Mouse (Mus musculus) NIH3T3 (cell line): Measurements from ENCODE around the gene Arhgap27.
A peak's percentile ranks its signal among the peaks of the same experiment; 100 is the strongest.
"Not testable (repeated sequence)": the region's sequence is repeated elsewhere in the genome, so short reads cannot be mapped to it uniquely, and the experiment has no call there.

Experiments
- DNase-seq: peaks from one replicate; pipeline ENCODE4 v3.0.0-alpha.2; 2012; ENCODE audit warnings: low read depth

Gene Arhgap27

GRCm38 (mm10) chr11:103363214-103364148 lies at the start of gene Arhgap27:
Gene Arhgap27, minus strand, starts transcription at chr11:103363692.
- peak; percentile 56 for DNase-seq

GRCm38 (mm10) chr11:103412950-103413423 lies 49.5 kb upstream of the Arhgap27 start:
- no peak for DNase-seq

- DNase-seq = peak; percentile 98
Observed at GRCm38 (mm10) chr11:103411981-103412949, 48.8 kb upstream of the Arhgap27 start, which contains the start of gene Plekhm1. Gene Plekhm1, minus strand, starts transcription at chr11:103412687.

GRCm38 (mm10) chr11:103411301-103411700 lies 47.8 kb upstream of the Arhgap27 start:
- peak; percentile 59 for DNase-seq

- DNase-seq = no peak
Observed at GRCm38 (mm10) chr11:103408880-103409279, 45.4 kb upstream of the Arhgap27 start.

GRCm38 (mm10) chr11:103407136-103407535 lies 43.6 kb upstream of the Arhgap27 start:
- DNase-seq = not testable (repeated sequence)

GRCm38 (mm10) chr11:103406551-103406950 lies 43.1 kb upstream of the Arhgap27 start:
- peak; percentile 72 for DNase-seq

GRCm38 (mm10) chr11:103405814-103406213 lies 42.3 kb upstream of the Arhgap27 start:
- DNase-seq = no peak

GRCm38 (mm10) chr11:103404618-103405017 lies 41.1 kb upstream of the Arhgap27 start:
- no peak for DNase-seq

GRCm38 (mm10) chr11:103403776-103404175 lies 40.3 kb upstream of the Arhgap27 start:
- DNase-seq = no peak

GRCm38 (mm10) chr11:103402738-103403137 lies 39.2 kb upstream of the Arhgap27 start:
- no peak for DNase-seq

- peak; percentile 53 for DNase-seq
Observed at GRCm38 (mm10) chr11:103402198-103402597, 38.7 kb upstream of the Arhgap27 start.

- DNase-seq = peak; percentile 82
Observed at GRCm38 (mm10) chr11:103399986-103400385, 36.5 kb upstream of the Arhgap27 start.

GRCm38 (mm10) chr11:103399050-103399449 lies 35.6 kb upstream of the Arhgap27 start:
- DNase-seq = peak; percentile 49

- peak; percentile 22 for DNase-seq
Observed at GRCm38 (mm10) chr11:103396682-103397081, 33.2 kb upstream of the Arhgap27 start.

GRCm38 (mm10) chr11:103396236-103396635 lies 32.7 kb upstream of the Arhgap27 start:
- no peak for DNase-seq

- no peak for DNase-seq
Observed at GRCm38 (mm10) chr11:103394604-103395003, 31.1 kb upstream of the Arhgap27 start.

- DNase-seq = no peak
Observed at GRCm38 (mm10) chr11:103394025-103394424, 30.5 kb upstream of the Arhgap27 start.

GRCm38 (mm10) chr11:103387870-103388526 lies 24.5 kb upstream of the Arhgap27 start:
- DNase-seq = no peak

- no peak for DNase-seq
Observed at GRCm38 (mm10) chr11:103386827-103387226, 23.3 kb upstream of the Arhgap27 start.

GRCm38 (mm10) chr11:103381956-103382613 lies 18.6 kb upstream of the Arhgap27 start:
- DNase-seq = peak; percentile 82
